Mouse (Mus musculus) embryonic facial prominence, embryonic 12.5 days (tissue): ENCODE measurements around the gene Arrdc2. TPM values are rescaled to one million over a fixed set of nuclear protein-coding genes. Genes with fewer than 3 reads are reported as not detected.

Experiments
- ATAC-seq: fragments of 200-750 bp; cut with Nextera tagmentation; 2 replicates; pipeline ENCODE4 v1.8.0; 2017; ENCODE audit not compliant: insufficient number of reproducible peaks, insufficient read depth, low FRiP score, low TSS enrichment
- H3K27ac ChIP-seq: fragments of 300-500 bp; sonication (generic); 2 replicates; pipeline ENCODE4 v1.5.1; 2016; ENCODE audit warnings: mild to moderate bottlenecking
- H3K27me3 ChIP-seq: fragments of 300-500 bp; sonication (generic); 2 replicates; pipeline ENCODE4 v1.6.1; 2016; ENCODE audit warnings: mild to moderate bottlenecking, moderate library complexity
- H3K36me3 ChIP-seq: fragments of 300-500 bp; sonication (generic); 2 replicates; pipeline ENCODE4 v1.6.1; 2016; ENCODE audit warnings: mild to moderate bottlenecking
- H3K4me1 ChIP-seq: fragments of 300-500 bp; sonication (generic); 2 replicates; pipeline ENCODE4 v1.6.1; 2016
- H3K4me2 ChIP-seq: fragments of 300-500 bp; sonication (generic); replicated peaks from 2 replicates; pipeline ENCODE4 v1.6.1; 2016; ENCODE audit warnings: mild to moderate bottlenecking, moderate library complexity
- H3K4me3 ChIP-seq: fragments of 300-500 bp; sonication (generic); 2 replicates; pipeline ENCODE4 v1.5.1; 2016; ENCODE audit warnings: mild to moderate bottlenecking
- H3K9ac ChIP-seq: fragments of 300-500 bp; sonication (generic); 2 replicates; pipeline ENCODE4 v1.6.1; 2016; ENCODE audit warnings: mild to moderate bottlenecking, moderate library complexity
- H3K9me3 ChIP-seq: fragments of 300-500 bp; sonication (generic); 2 replicates; pipeline ENCODE4 v1.6.1; 2016; ENCODE audit warnings: mild to moderate bottlenecking, moderate library complexity
- WGBS: fragments of 180-500 bp; shearing (Covaris S2); methylation state at CpG from one replicate; pipeline ENCODE4 v1.1.7; 2016; 5-methylcytosine and 5-hydroxymethylcytosine counted together
- polyA plus RNA-seq: library from polyadenylated mRNA; unstranded; fragments of >200 nt; fragmentation: Nextera tagmentation; extraction: Ambion mirVana; gene quantifications from 2 replicates; pipeline ENCODE4 v1.2.1, GENCODE M21; 2016

Gene Arrdc2
- polyA plus RNA-seq, 1 experiment from 2014 or later, result 6.9 TPM

GRCm38 (mm10) chr8:70849333-70849990, 9.9 kb upstream of the Arrdc2 start:
- Histone ChIP-seq H3K4me3 (no peak overlapping the region), H3K4me1 (no peaks in the 10 kb centered on the region), H3K27me3 (no peaks in the 10 kb centered on the region), H3K36me3 (no peaks in the 10 kb centered on the region), H3K4me2 (no peak overlapping the region), H3K9ac (no peak overlapping the region), H3K9me3 (no peaks in the 10 kb centered on the region), H3K27ac (no peak overlapping the region)
- WGBS, result 86% methylated on average over 3 of the region's 3 CpGs
- ATAC-seq, result no peak

- no peak overlapping the region for H3K9ac ChIP-seq
- WGBS, result 52% methylated on average over 15 of the region's 15 CpGs
Measured at GRCm38 (mm10) chr8:70846371-70847154, 7.0 kb upstream of the Arrdc2 start.

GRCm38 (mm10) chr8:70845108-70845507, 5.6 kb upstream of the Arrdc2 start:
- no peak for ATAC-seq
- H3K27ac ChIP-seq, result no peak overlapping the region
- no peaks in the 10 kb centered on the region for H3K36me3 ChIP-seq
- WGBS, result 43% methylated on average over 5 of the region's 5 CpGs
- no peak overlapping the region for H3K9ac ChIP-seq
- no peak overlapping the region for H3K4me2 ChIP-seq
- no peaks in the 10 kb centered on the region for H3K9me3 ChIP-seq
- no peak overlapping the region for H3K4me3 ChIP-seq
- H3K27me3 ChIP-seq, result no peaks in the 10 kb centered on the region
- H3K4me1 ChIP-seq, result no peaks in the 10 kb centered on the region

More at GRCm38 (mm10) chr8:70846371-70847154, 7.0 kb upstream of the Arrdc2 start:
- Histone ChIP-seq H3K4me3 (no peak overlapping the region), H3K9me3 (no peaks in the 10 kb centered on the region), H3K4me1 (no peaks in the 10 kb centered on the region), H3K27me3 (no peaks in the 10 kb centered on the region), H3K4me2 (no peak overlapping the region), H3K27ac (no peak overlapping the region), H3K36me3 (no peaks in the 10 kb centered on the region)
- ATAC-seq, result no peak

GRCm38 (mm10) chr8:70844523-70844922, 5.0 kb upstream of the Arrdc2 start:
- Histone ChIP-seq H3K4me1 (no peaks in the 10 kb centered on the region), H3K9me3 (no peaks in the 10 kb centered on the region), H3K27me3 (no peaks in the 10 kb centered on the region), H3K4me3 (no peak overlapping the region), H3K27ac (no peak overlapping the region), H3K4me2 (no peak overlapping the region), H3K9ac (0 out of 2 replicates have a peak overlapping the region, but pooled peaks have one; percentile 2), H3K36me3 (no peaks in the 10 kb centered on the region)
- 0% methylated on average over 6 of the region's 6 CpGs for WGBS
- no peak for ATAC-seq

- no peaks in the 10 kb centered on the region for H3K27me3 ChIP-seq
- H3K4me3 ChIP-seq, result no peak overlapping the region
- no peaks in the 10 kb centered on the region for H3K9me3 ChIP-seq
- ATAC-seq, result no peak
- no peak overlapping the region for H3K4me2 ChIP-seq
- WGBS, result 88% methylated on average over 8 of the region's 8 CpGs
- 0 out of 2 replicates have a peak overlapping the region, but pooled peaks have one; percentile 2 for H3K9ac ChIP-seq
- no peaks in the 10 kb centered on the region for H3K4me1 ChIP-seq
- H3K36me3 ChIP-seq, result no peaks in the 10 kb centered on the region
- H3K27ac ChIP-seq, result no peak overlapping the region
Measured at GRCm38 (mm10) chr8:70843941-70844340, 4.4 kb upstream of the Arrdc2 start.

GRCm38 (mm10) chr8:70843214-70843773, 3.8 kb upstream of the Arrdc2 start:
- no peak for ATAC-seq
- H3K27ac ChIP-seq, result no peak overlapping the region
- H3K9me3 ChIP-seq, result no peaks in the 10 kb centered on the region
- peaks cover 4% of the 10 kb centered on the region; the same call in 1 of the 2 replicates for H3K4me1 ChIP-seq
- WGBS, result 81% methylated on average over 5 of the region's 5 CpGs
- H3K4me2 ChIP-seq, result no peak overlapping the region
- H3K4me3 ChIP-seq, result no peak overlapping the region
- H3K36me3 ChIP-seq, result no peaks in the 10 kb centered on the region
- no peak overlapping the region for H3K9ac ChIP-seq
- no peaks in the 10 kb centered on the region for H3K27me3 ChIP-seq

- Histone ChIP-seq H3K4me3 (no peak overlapping the region), H3K9me3 (no peaks in the 10 kb centered on the region), H3K36me3 (no peaks in the 10 kb centered on the region), H3K27me3 (no peaks in the 10 kb centered on the region), H3K27ac (no peak overlapping the region), H3K4me1 (peaks cover 4% of the 10 kb centered on the region; the same call in 1 of the 2 replicates), H3K9ac (no peak overlapping the region), H3K4me2 (no peak overlapping the region)
- ATAC-seq, result no peak
- whole genome bisulfite sequencing, result 68% methylated on average over 25 of the region's 25 CpGs
Measured at GRCm38 (mm10) chr8:70842484-70842883, 3.0 kb upstream of the Arrdc2 start.

GRCm38 (mm10) chr8:70841147-70842072, 1.9 kb upstream of the Arrdc2 start:
- Histone ChIP-seq H3K9ac (no peak overlapping the region), H3K4me1 (peaks cover 4% of the 10 kb centered on the region; the same call in 1 of the 2 replicates)
- 35% methylated on average over 22 of the region's 22 CpGs for WGBS

GRCm38 (mm10) chr8:70840590-70840989, 1.1 kb upstream of the Arrdc2 start:
- H3K27me3 ChIP-seq, result no peaks in the 10 kb centered on the region
- no peaks in the 10 kb centered on the region for H3K36me3 ChIP-seq
- no peak overlapping the region for H3K9ac ChIP-seq
- no peak overlapping the region for H3K27ac ChIP-seq
- 59% methylated on average over 10 of the region's 10 CpGs for WGBS
- peaks cover 4% of the 10 kb centered on the region; the same call in 1 of the 2 replicates for H3K4me1 ChIP-seq
- no peaks in the 10 kb centered on the region for H3K9me3 ChIP-seq
- ATAC-seq, result no peak
- H3K4me3 ChIP-seq, result no peak overlapping the region
- no peak overlapping the region for H3K4me2 ChIP-seq

More at GRCm38 (mm10) chr8:70841147-70842072, 1.9 kb upstream of the Arrdc2 start:
- Histone ChIP-seq H3K27ac (no peak overlapping the region), H3K4me2 (no peak overlapping the region), H3K36me3 (no peaks in the 10 kb centered on the region), H3K9me3 (no peaks in the 10 kb centered on the region), H3K4me3 (no peak overlapping the region), H3K27me3 (no peaks in the 10 kb centered on the region)
- no peak for ATAC-seq

GRCm38 (mm10) chr8:70838654-70839407, 689 bp downstream of the Arrdc2 start:
- ATAC-seq, result peak; percentile 19
- Histone ChIP-seq H3K9ac (peak overlapping the region; percentile 74), H3K4me2 (peak overlapping the region; percentile 73), H3K9me3 (no peaks in the 10 kb centered on the region), H3K4me1 (peaks cover 4% of the 10 kb centered on the region; the same call in 1 of the 2 replicates), H3K4me3 (peak overlapping the region; percentile 64), H3K27ac (peak overlapping the region; percentile 86), H3K27me3 (no peaks in the 10 kb centered on the region), H3K36me3 (no peaks in the 10 kb centered on the region)
- WGBS, result 3% methylated on average over 66 of the region's 66 CpGs
